Mouse (Mus musculus): ENCODE results near the gene Aldh3a2.

Gene Aldh3a2

DNA sequence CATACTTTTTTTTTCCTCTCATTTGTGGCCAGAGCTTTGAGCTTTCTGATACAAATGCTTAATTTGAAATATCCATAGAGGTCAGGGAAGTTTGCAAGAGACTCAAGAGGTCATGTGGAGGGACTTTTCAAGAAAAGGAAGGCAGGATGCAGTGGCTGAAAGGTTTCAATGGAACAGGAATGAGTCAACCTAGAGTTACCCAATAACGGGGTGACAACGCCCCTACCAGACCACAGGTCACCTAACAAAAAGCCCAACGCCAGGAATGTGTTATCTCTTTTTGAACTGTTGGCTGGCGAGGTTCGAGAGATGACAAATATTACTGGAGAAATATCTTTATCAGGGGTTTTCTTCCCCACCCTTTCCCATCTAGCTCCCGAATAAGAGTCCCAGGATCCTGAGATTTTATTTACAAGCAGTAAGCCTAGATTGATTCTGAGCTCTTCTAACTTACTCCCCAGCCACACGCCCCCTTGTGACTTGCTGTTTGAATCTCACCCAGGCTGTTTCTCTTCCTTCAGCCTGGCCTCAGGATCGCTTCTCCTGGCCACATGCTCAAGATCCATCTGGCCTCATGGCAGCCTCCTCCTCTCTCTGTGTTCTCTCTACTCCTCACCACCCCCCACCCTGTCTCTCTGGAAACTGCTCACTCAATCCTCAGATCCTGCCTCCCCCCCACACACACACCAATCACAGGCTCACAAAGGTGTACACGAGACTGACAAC is 46.9 kb downstream of the Aldh3a2 start:
- in situ Hi-C loops (cut with MboI, MseI): loop anchor here in 1 of 2 experiments (25.0 kb wide), 1 partner anchor 1858 kb away; no protein-coding TSS in a partner anchor

DNA sequence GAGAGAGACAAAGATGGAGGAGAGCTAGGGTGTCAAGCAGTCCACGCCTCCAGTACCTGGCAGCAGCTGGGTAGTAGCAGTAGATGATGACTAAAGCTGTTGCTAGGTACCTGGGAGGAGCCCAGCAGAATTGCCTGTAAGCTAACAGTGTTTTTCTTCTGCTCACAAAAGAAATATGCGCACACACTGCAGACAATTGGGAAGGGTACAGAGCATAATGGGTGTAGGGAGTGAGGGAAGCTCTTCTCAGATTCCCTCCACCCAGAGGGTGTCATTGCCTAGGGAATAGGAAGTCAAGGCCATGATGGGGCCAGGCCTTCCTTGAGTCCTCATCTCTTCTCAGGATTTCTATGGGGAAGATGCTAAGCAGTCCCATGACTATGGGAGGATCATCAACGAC is 51.3 kb downstream of the Aldh3a2 start:
- in situ Hi-C loops (cut with MboI, MseI): loop anchor here in 1 of 2 experiments (25.0 kb wide), 1 partner anchor 1854 kb away; no protein-coding TSS in a partner anchor

DNA sequence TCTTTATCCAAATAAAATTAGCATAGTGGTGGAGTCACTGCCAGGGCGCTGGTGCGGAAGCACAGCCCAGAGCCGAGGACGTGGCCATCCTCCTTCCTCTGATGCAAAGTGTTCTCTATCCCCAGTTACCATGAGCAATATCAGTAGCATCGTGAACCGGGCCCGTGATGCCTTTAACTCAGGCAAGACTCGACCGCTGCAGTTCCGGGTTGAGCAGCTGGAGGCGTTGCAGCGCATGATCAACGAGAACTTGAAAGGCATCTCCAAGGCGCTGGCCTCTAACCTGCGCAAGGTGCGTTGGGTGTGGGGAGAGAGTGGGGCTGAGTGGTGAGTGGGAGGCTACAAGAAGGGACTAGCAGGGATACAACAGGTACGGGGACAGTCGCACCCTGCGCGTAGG is 55.2 kb downstream of the Aldh3a2 start:
- in situ Hi-C loops (cut with MboI, MseI): loop anchor here in 1 of 2 experiments (25.0 kb wide), 1 partner anchor 1850 kb away; no protein-coding TSS in a partner anchor

- in situ Hi-C loops (cut with MboI, MseI): loop anchor here in 1 of 2 experiments (25.0 kb wide), 1 partner anchor 1846 kb away; no protein-coding TSS in a partner anchor
Measured at GRCm38 (mm10) chr11:61208316-61208715, 58.9 kb downstream of the Aldh3a2 start.

GRCm38 (mm10) chr11:61207487-61208246 is 59.6 kb downstream of the Aldh3a2 start, which contains the start of gene Aldh3a1:
TSS of gene Aldh3a1 (plus strand) at chr11:61207537.
- in situ Hi-C loops (cut with MboI, MseI): loop anchor here in 1 of 2 experiments (25.0 kb wide), 1 partner anchor 1845 kb away; no protein-coding TSS in a partner anchor

- in situ Hi-C loops (cut with MboI, MseI): loop anchor here in 1 of 2 experiments (25.0 kb wide), 1 partner anchor 1844 kb away; no protein-coding TSS in a partner anchor
Measured at GRCm38 (mm10) chr11:61206136-61206535, 61.1 kb downstream of the Aldh3a2 start.

GRCm38 (mm10) chr11:61205167-61205950 is 61.9 kb downstream of the Aldh3a2 start:
- in situ Hi-C loops (cut with MboI, MseI): loop anchor here in 1 of 2 experiments (25.0 kb wide), 1 partner anchor 1843 kb away; no protein-coding TSS in a partner anchor

DNA sequence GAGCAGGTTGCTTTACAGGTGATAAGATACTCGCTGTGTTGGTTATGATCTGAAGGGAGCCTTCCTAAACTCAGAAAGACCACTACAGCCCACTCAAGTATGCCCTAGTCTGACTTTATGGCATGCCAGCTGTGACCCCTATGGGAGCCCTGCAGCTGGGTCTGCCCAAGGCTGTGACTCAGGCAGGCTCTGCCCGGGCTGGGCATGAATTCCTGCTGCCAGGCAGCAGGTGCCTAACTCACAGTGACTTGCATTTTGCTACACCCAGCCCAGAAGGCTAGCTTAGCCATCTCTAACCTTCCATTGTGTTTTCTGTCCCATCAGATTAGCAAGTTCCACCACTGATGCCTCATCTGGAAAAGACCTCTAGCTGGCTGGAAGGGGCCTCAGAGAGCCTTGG is 64.5 kb downstream of the Aldh3a2 start:
- in situ Hi-C loops (cut with MboI, MseI): loop anchor here in 1 of 2 experiments (25.0 kb wide), 1 partner anchor 1841 kb away; no protein-coding TSS in a partner anchor

- in situ Hi-C loops (cut with MboI, MseI): loop anchor here in 1 of 2 experiments (25.0 kb wide), 1 partner anchor 1840 kb away; no protein-coding TSS in a partner anchor
Measured at GRCm38 (mm10) chr11:61202186-61202585, 65.1 kb downstream of the Aldh3a2 start.

- in situ Hi-C loops (cut with MboI, MseI): loop anchor here in 1 of 2 experiments (25.0 kb wide), 1 partner anchor 1837 kb away; no protein-coding TSS in a partner anchor
Measured at GRCm38 (mm10) chr11:61199620-61200362, 67.5 kb downstream of the Aldh3a2 start.

GRCm38 (mm10) chr11:61197935-61198334 is 69.3 kb downstream of the Aldh3a2 start:
- in situ Hi-C loops (cut with MboI, MseI): no loop called here

DNA sequence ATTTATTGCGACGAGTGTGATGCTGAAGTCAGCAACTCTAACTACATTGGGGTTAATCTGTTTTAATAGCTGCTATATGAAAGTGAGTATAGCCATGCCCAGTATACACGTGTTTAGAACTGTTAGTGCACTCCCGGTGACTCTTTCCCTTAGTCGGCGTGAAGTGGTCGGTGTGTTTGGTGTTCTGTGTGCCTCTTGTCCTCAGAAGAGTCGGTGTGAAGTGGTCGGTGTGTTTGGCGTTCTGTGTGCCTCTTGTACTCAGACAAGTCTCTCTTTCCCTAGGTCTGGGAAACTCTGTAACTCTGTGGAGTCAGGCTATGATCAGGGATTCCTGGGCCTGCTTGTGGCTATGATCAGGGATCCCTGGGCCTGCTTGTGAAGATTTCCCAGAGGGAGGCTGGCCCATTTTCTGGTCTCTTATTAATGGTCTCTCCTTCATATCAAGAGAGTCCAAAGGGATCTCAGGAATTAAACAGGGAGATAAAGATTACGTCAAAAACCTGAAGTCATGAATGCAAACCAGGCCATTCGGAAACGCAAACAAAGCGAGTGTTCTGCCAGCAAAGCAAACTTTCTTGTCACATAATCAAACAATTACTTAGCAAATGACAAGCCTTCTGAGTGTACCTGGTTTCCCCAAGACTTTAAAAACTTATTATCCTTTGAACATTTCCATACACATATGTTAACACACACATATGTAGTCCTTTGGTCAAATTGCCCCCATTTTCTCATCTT is 70.5 kb downstream of the Aldh3a2 start:
- in situ Hi-C loops (cut with MboI, MseI): no loop called here

DNA sequence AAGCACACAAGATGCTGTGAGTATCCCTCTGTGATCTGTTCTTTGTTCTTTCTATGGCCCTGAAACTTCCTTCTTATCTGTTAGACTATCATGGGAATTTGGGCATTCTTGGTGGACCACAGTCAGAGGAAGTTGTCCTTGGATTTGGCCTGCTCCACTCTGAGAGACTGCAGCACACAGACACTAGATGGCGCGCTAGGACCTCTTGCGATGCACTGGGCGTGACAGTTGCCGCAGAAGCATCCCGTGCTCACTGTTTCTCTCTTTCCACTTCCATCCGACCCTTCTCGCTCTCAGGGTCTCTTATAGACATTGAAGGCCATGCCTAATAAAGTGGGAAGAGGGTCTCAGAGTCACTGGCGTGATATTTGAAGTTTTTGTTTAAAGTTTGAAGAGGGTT is 73.9 kb downstream of the Aldh3a2 start:
- in situ Hi-C loops (cut with MboI, MseI): loop anchor here (5.0 kb wide), 1 partner anchor 214 kb away; no protein-coding TSS in a partner anchor

- in situ Hi-C loops (cut with MboI, MseI): loop anchor here (5.0 kb wide), 1 partner anchor 215 kb away; no protein-coding TSS in a partner anchor
Measured at GRCm38 (mm10) chr11:61192779-61193178, 74.5 kb downstream of the Aldh3a2 start.

DNA sequence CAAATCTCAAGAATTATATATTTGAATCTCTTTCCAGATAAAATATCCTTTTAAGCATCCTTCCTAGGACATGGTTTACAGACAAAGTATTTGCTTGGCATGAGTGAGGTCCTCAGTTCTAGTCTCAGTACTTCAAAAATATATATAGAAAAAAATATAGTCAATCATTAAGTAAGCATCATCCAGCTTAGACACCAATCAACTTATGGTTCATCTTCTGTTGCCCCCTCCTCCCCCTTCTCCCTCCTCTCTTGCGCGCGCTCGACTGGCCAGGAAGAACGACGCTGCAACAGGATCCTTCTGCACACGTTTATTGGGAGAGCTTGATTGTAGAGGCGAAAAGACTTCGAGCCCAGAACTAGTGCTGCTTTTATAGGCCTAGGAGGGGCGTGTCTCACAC is 75.1 kb downstream of the Aldh3a2 start:
- in situ Hi-C loops (cut with MboI, MseI): loop anchor here (5.0 kb wide), 1 partner anchor 215 kb away; no protein-coding TSS in a partner anchor

DNA sequence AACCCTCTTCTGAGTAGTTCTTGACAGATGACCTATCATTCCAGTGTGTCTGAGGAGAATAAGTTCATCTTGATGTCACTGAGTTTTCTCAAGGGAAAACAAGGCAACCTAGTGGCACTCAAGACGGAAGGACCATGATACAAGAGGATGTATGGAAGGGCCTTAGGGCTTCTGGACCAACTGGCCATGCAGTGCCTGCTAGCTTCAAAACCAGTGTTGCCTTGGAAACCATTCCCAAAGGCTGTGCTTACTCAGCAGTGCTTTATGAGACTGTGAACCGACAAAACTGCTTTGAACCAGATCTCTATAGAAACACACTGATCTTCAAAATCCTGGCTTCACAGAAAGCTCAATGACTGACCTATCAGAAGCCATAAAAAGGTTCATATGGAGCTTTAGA is 76.5 kb downstream of the Aldh3a2 start:
- in situ Hi-C loops (cut with MboI, MseI): loop anchor here (5.0 kb wide), 1 partner anchor 217 kb away; no protein-coding TSS in a partner anchor

DNA sequence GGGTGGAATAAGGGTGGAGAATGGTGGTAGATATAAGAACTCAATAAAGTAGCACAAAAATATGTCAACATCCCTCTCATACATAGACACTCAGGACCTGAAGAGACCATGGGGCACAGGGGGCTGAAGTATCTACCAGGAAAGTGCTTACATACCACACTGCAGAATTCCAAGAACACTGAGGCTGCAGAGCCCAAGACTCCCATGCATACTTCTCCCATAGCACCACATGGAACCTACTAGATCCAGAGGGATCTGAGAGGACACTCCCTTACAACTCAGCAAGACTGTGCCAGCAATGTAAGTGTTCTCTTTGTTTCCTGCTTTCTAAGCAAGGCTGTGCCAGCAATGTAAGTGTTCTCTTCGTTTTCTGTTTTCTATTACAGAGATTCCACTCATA is 83.4 kb downstream of the Aldh3a2 start:
- in situ Hi-C loops (cut with MboI, MseI): no loop called here

GRCm38 (mm10) chr11:61181624-61182023 is 85.6 kb downstream of the Aldh3a2 start:
- in situ Hi-C loops (cut with MboI, MseI): no loop called here

DNA sequence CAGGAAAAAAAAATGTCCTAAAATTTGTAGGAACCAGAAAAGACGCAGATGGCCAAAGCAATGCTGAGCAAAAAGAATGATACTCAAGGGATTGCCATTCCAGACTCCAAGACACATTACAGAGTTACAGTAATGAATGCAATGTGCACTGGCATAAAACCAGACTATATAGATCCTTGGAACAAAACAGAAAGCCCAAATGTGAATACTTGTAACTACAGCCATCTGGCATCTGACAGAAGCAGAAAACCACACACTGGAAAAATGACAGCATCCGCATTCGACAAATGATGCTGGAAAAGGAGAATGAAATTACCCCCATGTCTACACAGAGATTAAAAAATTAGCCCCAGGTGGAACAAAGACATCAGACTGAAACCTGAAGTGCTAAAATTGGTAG is 86.9 kb downstream of the Aldh3a2 start:
- in situ Hi-C loops (cut with MboI, MseI): no loop called here
